Mouse (Mus musculus): ENCODE results near the gene Ceacam19.
A peak's percentile ranks its signal among the peaks of the same experiment; 100 is the strongest.

Ceacam19 gene

DNA sequence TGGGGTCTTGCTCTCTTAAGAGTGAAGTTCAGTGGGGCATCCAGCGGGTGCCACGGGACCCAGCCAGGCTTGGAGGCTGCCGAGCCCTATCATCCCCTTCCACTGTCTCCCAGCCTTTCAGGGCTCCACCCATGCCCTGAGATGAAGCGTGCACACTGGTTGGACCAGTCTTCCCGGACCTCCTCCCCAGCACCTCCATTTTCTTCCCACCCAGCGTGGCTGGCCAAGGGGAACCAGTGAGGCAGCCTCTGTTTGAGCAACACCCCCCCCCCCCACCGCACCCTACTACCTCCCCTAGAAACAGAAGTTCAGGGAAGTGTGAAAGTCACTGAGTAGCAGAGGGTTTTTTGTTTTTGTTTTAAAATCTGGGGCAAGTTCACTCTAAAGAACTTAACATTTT, at the start of gene Ceacam19:
TSS of gene Ceacam19 (minus strand) at position 117 of the 400 bp plus-strand sequence.
- no peak for DNase-seq (ENCODE audit: low spot score)

GRCm38 (mm10) chr7:19937229-19937821, 49.6 kb upstream of the Ceacam19 start:
- DNase-seq (ENCODE audit: low spot score), result peak; percentile 35

- DNase-seq (ENCODE audit: low spot score), result peak; percentile 84
These were observed 48.2 kb upstream of the Ceacam19 start for GRCm38 (mm10) chr7:19935961-19936360.

DNA sequence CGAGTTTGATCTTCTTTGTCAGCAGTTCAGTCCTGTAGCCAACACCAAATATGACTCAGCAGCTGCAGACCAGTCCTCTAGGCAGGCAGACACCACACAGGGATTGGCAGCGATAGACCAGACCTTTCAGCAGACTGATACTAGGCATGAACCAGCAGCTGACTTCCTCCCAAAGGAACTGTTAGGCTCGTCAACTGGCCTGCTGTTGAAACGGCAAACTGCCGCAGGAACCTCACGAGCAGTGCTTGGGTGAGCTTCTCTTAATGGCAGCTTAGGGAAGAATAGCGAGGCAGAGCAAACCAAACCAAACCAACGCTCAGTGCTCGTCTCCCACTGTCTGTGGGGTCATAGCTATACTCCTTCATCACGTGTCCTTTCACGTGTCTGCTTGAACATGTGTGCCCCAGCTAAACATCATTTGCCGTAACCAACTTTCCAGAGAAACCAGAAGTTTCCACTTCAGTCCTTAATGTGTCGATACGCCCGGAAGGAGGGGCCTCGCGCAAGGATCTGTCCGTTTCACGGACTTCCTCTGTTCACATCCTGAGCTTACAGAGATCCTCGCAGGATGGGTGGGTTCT, 47.5 kb upstream of the Ceacam19 start:
- DNase-seq (ENCODE audit: low spot score), result no peak

GRCm38 (mm10) chr7:19932877-19933809, 45.4 kb upstream of the Ceacam19 start:
- DNase-seq (ENCODE audit: low spot score), result peak; percentile 81

DNA sequence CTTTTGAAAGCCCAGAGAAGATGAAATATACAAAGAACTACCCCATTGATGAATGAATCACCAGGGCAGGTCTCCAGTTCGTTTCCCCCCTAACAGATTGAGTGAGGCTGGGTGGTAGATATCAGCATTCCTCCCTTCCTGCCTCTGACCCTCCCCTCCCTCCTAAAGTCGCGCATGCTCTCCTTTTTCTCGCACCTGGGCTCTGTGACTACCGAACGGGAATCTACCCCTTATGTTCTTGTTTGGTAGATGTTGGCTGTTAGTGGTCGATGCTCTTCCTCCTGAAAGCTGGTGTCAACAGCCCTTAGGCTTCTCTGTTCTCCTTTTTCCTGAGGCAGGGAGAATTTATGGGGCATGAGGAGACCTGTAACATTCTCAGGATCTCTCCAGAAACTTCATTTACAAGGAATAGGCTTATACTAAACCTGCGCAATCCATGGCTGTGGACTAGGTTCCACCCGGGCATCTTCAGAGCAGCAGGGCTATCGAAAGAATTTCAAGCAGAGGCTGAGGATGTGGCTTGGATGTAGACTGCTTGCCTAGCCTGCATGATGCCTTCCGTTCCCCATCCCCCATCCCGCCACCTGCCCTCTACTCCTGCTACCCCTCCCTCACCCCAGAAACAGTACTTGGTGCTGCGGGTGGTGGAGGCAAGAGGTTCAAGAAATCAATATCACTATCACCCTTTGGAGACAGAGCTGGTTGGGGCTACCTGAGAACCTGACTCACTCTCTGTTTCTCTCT, 44.5 kb upstream of the Ceacam19 start:
- no peak for DNase-seq (ENCODE audit: low spot score)

GRCm38 (mm10) chr7:19930481-19930880, 42.7 kb upstream of the Ceacam19 start:
- DNase-seq (ENCODE audit: low spot score), result peak; percentile 38

GRCm38 (mm10) chr7:19928486-19928885, 40.7 kb upstream of the Ceacam19 start:
- no peak for DNase-seq (ENCODE audit: low spot score)

DNA sequence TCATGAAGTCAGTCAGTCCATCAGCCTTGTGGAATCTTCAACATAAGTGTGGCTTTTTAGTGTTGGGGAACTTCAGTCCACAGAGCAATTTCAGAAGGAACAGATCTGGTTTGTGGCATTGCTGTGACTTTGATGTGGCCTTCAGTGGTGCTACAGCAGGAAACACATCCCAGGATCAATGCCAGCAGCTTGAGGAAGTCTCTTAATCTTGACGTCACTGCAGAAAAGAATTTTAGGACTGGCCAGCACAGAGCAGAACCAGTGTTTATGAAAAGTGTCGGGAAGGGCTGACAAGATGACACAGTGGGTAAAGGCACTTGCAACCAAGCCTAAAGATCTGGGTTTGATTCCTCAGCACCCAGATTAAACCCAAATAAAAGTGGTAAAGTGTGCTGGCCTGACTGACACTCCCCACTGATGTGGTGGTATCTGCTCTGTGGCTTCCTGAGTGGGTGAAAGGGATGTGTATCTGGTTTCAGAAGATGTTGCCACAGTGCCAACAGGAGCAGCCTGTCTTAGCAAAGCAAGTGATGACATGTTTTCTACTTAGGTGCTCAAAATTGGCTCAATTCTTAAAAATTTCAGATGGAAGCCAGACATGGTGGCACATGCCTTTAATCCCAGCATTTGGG, 39.2 kb upstream of the Ceacam19 start:
- peak; percentile 57 for DNase-seq (ENCODE audit: low spot score)

- no peak for DNase-seq (ENCODE audit: low spot score)
These were observed 37.6 kb upstream of the Ceacam19 start for GRCm38 (mm10) chr7:19925376-19925775.

GRCm38 (mm10) chr7:19923797-19924196, 36.0 kb upstream of the Ceacam19 start:
- DNase-seq (ENCODE audit: low spot score), result no peak

DNA sequence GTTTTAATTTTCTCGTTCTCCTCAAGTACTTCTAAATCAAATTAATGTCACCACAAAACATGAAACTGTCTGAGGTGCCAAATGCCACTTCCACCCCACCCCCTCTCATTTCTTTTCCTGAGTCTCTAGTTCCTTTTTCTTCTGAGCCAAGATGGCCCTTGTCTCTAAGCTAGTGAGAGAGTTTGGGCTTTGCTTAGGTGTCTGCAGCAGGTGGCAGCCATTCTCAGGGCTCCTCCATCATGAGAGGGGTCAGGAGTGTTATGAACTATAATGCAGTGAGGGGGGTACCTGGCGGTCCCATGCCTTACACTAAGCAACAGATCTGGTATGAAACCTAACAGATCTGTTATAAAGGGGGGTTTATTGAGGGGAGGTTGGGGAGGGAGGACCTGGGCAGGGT, 35.6 kb upstream of the Ceacam19 start:
- DNase-seq (ENCODE audit: low spot score), result no peak

DNA sequence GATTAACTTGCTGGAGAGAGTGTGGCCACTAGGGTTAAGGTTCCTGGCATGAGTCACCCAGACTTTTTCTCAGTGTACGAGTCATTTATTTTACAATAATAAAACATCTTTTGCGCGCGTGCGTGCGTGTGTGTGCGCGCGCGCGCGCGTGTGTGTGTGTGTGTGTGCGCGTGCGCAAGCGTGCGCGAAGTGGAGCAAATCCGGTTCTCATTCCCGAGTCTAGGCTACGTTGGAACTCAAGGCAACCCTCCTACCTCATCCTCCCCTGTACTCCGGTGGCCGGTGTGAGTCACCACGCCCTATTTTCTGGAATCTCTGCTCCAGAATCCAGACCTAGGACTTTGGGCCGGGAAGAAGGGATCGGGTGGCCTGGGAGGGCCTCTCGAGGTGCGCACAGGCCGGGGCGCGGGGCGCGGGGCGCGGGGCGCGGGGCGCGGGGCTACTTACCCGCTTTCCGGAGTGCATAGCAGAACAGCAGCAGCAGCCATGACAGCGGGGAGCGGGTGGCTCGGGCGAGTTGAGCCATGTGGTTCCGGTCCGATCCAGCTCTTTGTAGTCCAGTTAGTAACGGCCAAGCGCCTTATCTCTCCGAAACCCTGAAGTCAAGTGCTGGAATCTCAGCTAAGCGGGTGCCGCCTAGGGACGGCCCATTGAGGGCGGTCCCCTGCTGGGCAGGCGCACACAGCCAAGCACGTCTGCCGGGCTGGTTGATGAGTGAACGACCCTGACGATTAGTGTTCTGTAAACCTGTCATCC, 32.9 kb upstream of the Ceacam19 start, which contains the start of gene Pvr:
TSS of gene Pvr (minus strand) at position 655 of the 756 bp plus-strand sequence.
- peak; percentile 86 for DNase-seq (ENCODE audit: low spot score)

GRCm38 (mm10) chr7:19920166-19920505, 32.4 kb upstream of the Ceacam19 start:
- no peak for DNase-seq (ENCODE audit: low spot score)

GRCm38 (mm10) chr7:19914558-19914957, 26.8 kb upstream of the Ceacam19 start:
- DNase-seq (ENCODE audit: low spot score), result no peak

DNA sequence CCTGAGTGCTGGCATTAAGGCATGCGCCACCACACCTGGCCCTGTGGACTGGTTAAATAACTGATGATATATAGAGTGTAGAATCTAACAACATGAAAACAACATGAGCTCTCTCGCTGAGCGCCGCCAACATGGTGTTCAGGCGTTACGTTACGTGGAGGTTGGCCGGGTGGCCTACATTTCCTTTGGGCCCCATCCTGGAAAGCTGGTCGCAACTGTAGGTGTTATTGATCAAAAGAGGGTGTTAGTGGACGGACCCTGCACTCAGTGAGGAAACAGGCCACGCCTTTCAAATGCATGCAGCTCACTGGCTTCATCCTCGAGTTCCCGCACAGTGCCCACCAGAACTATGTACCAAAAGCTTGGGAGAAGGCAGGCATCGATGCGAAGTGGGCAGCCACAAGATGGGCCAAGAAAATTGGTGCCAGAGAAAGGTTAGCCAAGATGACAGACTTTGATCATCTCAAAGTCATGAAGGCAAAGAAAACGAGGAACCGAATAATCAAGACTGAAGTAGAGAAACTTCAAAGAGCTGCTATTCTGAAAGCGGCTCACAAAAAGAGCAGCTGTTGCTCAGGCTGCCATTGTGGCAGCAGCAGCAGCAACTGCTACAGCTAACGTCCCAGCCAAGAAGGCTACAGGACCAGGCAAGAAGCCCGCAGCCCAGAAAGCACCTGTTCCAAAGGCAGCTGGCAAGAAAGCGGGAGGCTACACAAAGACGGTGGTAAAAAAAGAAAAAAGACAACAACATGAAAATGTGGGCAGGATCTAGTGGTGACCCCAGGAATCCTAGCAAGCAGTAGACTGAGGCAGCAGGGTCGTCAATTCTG, 24.1 kb upstream of the Ceacam19 start:
- DNase-seq (ENCODE audit: low spot score), result no peak

DNA sequence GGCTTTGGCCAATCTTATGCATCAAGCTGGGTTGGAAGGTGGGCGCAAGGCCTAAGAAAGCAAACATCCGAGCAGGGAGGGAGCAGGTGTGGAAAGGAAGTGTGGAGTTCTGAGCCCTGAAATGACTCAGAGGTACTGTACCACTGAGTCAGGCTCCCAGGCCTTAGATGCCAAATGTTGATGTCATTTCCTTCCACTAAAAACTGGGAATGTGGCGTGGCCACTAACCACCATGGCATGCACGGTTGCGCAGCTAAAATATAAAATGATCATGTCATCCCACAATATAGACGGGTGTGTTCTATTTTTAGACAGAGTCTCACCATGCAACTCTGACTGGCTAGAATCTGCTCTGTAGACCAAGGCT, 23.5 kb upstream of the Ceacam19 start:
- no peak for DNase-seq (ENCODE audit: low spot score)

GRCm38 (mm10) chr7:19910421-19911291, 22.9 kb upstream of the Ceacam19 start:
- DNase-seq (ENCODE audit: low spot score), result peak; percentile 78

DNA sequence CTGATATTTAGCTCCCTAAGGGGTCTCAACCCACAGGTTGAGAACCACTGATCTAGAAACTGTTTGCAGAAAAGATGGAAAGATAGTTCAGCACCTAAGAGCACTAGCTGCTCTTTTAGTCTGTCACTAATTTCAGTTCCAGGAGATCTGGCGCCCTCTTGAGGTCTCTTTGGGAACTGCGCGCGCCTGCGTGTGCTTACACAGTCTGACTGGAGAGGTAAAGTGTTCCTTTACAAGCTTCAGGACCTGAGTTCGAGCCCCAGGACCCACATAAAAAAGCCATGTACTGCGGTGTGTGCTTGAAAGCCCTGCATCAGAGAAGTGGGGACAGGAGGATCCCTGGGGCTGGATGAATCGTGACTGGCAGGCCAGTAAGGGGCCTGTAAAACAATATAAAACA, 2.1 kb upstream of the Ceacam19 start:
- peak; percentile 29 for DNase-seq (ENCODE audit: low spot score)
